Mouse (Mus musculus): Measurements from ENCODE around the gene Zfp687. TPM values are rescaled to one million over a fixed set of nuclear protein-coding genes. Genes with fewer than 3 reads are reported as not detected.

The Zfp687 gene
- polyA plus RNA-seq, 1 experiment from 2014 or later: 9.9 TPM

DNA sequence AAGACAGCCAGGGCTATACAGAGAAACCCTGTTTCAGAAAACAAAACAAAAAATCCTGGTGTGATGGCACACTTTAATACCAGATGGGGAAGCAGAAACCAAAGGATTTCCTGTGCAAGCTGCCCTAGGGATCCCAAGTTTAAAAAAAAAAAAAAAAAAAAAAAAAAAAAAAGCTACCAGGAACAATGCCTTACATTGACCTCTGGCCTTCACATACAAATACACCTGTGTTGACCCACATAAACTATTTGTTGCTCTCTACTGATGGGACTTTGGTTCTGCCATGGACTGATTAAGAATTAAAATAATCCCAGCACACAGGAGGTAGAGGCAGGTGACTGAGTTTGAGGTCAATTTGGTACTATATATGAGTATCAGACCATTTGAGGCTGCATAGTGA lies 12.0 kb downstream of the Zfp687 start:
- Histone ChIP-seq H3K4me1 (ENCODE audit: insufficient read depth, low read depth, low read length) (no peaks in the 10 kb centered on the region), H3K9ac (replicated peaks; ENCODE audit: low read depth) (no peak overlapping the region), H3K9me3 (ENCODE audit: low read length) (no peaks in the 10 kb centered on the region), H3K27ac (ENCODE audit: low read length) (no peak overlapping the region), H3K36me3 (ENCODE audit: insufficient read depth, low read length) (peaks cover 35% of the 10 kb centered on the region; the same call in 1 of the 2 replicates), H3K4me3 (ENCODE audit: low read depth, low read length) (no peak overlapping the region), H3K4me2 (replicated peaks; ENCODE audit: low read depth, low read length) (no peak overlapping the region), H3K27me3 (replicated peaks; ENCODE audit: insufficient read depth, low read length) (no peaks in the 10 kb centered on the region)
- no peak for DNase-seq (ENCODE audit: low spot score)
- ATAC-seq: no peak
- TF ChIP-seq EP300 (IDR thresholded peaks at IDR 0.05) (no peak), CTCF (IDR thresholded peaks at IDR 0.05) (no peak)

DNA sequence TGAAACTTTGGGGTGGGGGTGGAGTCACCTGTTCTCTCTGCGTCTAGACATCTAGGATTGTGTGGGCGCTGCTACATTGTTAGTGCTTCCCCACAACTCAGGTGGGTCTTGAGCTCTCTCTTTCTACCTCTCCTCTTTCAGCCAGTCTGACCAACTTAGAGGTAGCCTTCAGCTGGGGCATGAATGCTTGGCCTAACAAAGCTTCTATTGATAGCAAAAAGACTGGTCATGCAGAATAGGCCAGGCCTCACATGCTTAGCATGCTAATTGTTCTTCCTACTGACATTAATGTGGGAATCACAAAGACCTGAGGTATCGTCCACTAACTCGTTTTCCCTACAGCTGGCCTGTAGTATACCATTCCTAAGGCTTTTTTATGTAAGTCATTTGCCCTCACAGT lies 12.7 kb downstream of the Zfp687 start:
- 91% methylated on average over 4 of the region's 4 CpGs for WGBS
- Histone ChIP-seq H3K4me3 (ENCODE audit: low read depth, low read length) (no peak overlapping the region), H3K36me3 (ENCODE audit: insufficient read depth, low read length) (peaks cover 37% of the 10 kb centered on the region; the same call in 1 of the 2 replicates), H3K9ac (replicated peaks; ENCODE audit: low read depth) (no peak overlapping the region), H3K27me3 (replicated peaks; ENCODE audit: insufficient read depth, low read length) (no peaks in the 10 kb centered on the region), H3K4me1 (ENCODE audit: insufficient read depth, low read depth, low read length) (no peaks in the 10 kb centered on the region), H3K4me2 (replicated peaks; ENCODE audit: low read depth, low read length) (no peak overlapping the region), H3K9me3 (ENCODE audit: low read length) (no peaks in the 10 kb centered on the region), H3K27ac (ENCODE audit: low read length) (no peak overlapping the region)
- TF ChIP-seq EP300 (IDR thresholded peaks at IDR 0.05) (no peak), CTCF (IDR thresholded peaks at IDR 0.05) (no peak)
- DNase-seq (ENCODE audit: low spot score) (no peak), ATAC-seq (no peak)

DNA sequence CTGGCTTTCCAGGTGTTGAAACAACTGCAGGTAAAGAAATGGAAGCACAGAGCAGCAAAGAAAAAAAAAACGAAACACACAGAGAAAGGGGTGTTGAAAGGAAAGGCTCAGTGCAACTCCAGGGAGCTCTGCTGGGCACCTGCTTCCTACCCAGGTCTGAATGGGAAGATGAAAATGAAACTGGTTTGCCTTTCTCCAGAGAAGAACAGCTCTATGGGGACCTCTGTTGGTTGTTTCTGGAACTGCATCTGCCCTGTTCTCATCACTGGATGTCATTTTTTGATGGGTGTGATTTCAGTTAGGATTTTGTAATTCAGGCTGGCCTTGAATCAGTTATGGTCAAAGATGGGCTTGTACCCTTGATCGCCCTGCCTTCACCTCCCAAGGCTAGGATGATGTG lies 18.3 kb downstream of the Zfp687 start:
- TF ChIP-seq CTCF (IDR thresholded peaks at IDR 0.05) (peak; percentile 95), EP300 (IDR thresholded peaks at IDR 0.05) (no peak)
- peak; percentile 91 for DNase-seq (ENCODE audit: low spot score)
- Histone ChIP-seq H3K27me3 (replicated peaks; ENCODE audit: insufficient read depth, low read length) (no peaks in the 10 kb centered on the region), H3K27ac (ENCODE audit: low read length) (no peak overlapping the region), H3K9ac (replicated peaks; ENCODE audit: low read depth) (no peak overlapping the region), H3K9me3 (ENCODE audit: low read length) (no peaks in the 10 kb centered on the region), H3K4me3 (ENCODE audit: low read depth, low read length) (no peak overlapping the region), H3K4me2 (replicated peaks; ENCODE audit: low read depth, low read length) (no peak overlapping the region), H3K4me1 (ENCODE audit: insufficient read depth, low read depth, low read length) (no peaks in the 10 kb centered on the region), H3K36me3 (ENCODE audit: insufficient read depth, low read length) (peaks cover 51% of the 10 kb centered on the region; the same call in 1 of the 2 replicates)
- WGBS: 29% methylated on average over 2 of the region's 2 CpGs
- ATAC-seq: peak; percentile 56

DNA sequence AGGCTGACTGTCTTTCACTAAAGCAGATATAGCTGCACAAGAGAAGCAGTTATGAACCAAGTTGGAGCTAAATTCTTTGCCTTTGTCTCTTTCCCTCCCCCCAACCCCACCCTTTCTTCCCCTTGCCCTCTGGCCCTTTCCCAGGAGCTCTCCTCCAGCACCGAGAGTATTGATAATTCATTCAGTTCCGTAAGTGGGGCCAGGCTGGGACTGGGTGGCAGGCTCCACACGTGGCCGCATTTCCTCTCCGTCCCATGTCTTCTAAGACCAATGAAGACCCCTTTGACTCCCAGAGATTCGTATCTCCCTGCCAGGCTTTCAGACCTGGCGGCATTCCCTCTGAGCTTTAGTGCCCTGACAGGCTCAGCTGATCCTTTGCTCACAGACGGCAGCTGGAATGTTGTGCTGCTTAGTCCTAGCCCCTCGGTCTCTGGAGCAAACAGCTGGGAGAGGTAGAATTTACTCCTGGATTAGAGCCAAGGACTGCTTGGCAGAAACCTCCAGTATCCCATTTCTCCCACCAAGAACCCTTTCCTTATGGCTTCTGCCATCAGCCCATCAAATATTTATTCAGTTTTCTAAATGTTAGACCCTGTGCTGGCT lies 26.0 kb downstream of the Zfp687 start:
- peak; percentile 33 for DNase-seq (ENCODE audit: low spot score)

DNA sequence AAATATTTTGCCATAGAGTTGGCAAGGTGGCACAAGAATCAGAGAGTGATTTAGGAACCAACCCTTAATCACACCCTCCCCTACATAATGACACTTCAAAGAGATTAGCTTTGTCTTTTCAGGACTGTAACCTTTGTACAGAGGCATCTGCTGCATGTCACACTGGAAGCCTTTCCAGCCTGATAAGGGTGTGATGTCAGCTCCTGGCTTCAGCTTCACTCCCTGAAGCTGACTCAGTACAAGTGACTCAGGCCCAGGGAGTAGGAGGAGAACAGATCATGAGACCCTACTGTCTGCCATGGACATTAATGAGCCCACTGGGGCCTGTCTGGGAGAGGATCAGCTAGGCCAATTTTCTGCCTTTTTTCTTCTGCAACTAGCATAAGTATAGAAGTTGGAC lies 27.7 kb downstream of the Zfp687 start:
- Histone ChIP-seq H3K9ac (replicated peaks; ENCODE audit: low read depth) (peak overlapping the region; percentile 16; the same call in 1 of the 2 replicates), H3K27me3 (replicated peaks; ENCODE audit: insufficient read depth, low read length) (no peaks in the 10 kb centered on the region), H3K4me1 (ENCODE audit: insufficient read depth, low read depth, low read length) (peaks cover 12% of the 10 kb centered on the region; the same call in 1 of the 2 replicates), H3K9me3 (ENCODE audit: low read length) (no peaks in the 10 kb centered on the region), H3K36me3 (ENCODE audit: insufficient read depth, low read length) (peaks cover 9% of the 10 kb centered on the region; the same call in 1 of the 2 replicates), H3K4me3 (ENCODE audit: low read depth, low read length) (no peak overlapping the region), H3K4me2 (replicated peaks; ENCODE audit: low read depth, low read length) (no peak overlapping the region), H3K27ac (ENCODE audit: low read length) (no peak overlapping the region)
- DNase-seq (ENCODE audit: low spot score) (peak; percentile 61), ATAC-seq (peak; percentile 67)
- no peak for TF ChIP-seq EP300 (IDR thresholded peaks at IDR 0.05)

More for the DNA sequence above, 26.0 kb downstream of the Zfp687 start:
- peak; percentile 16; the same call in 1 of the 2 replicates for ATAC-seq
- Histone ChIP-seq H3K4me1 (ENCODE audit: insufficient read depth, low read depth, low read length) (peaks cover 9% of the 10 kb centered on the region; the same call in 1 of the 2 replicates), H3K27me3 (replicated peaks; ENCODE audit: insufficient read depth, low read length) (no peaks in the 10 kb centered on the region), H3K9ac (replicated peaks; ENCODE audit: low read depth) (no peak overlapping the region), H3K36me3 (ENCODE audit: insufficient read depth, low read length) (peaks cover 18% of the 10 kb centered on the region), H3K9me3 (ENCODE audit: low read length) (no peaks in the 10 kb centered on the region), H3K27ac (ENCODE audit: low read length) (peak overlapping the region; percentile 21; the same call in 1 of the 2 replicates), H3K4me3 (ENCODE audit: low read depth, low read length) (no peak overlapping the region), H3K4me2 (replicated peaks; ENCODE audit: low read depth, low read length) (0 out of 2 replicates have a peak overlapping the region, but pooled peaks have one; percentile 23)
- 23% methylated on average over 9 of the region's 9 CpGs for WGBS
- TF ChIP-seq CTCF (IDR thresholded peaks at IDR 0.05) (no peak), EP300 (IDR thresholded peaks at IDR 0.05) (no peak)

DNA sequence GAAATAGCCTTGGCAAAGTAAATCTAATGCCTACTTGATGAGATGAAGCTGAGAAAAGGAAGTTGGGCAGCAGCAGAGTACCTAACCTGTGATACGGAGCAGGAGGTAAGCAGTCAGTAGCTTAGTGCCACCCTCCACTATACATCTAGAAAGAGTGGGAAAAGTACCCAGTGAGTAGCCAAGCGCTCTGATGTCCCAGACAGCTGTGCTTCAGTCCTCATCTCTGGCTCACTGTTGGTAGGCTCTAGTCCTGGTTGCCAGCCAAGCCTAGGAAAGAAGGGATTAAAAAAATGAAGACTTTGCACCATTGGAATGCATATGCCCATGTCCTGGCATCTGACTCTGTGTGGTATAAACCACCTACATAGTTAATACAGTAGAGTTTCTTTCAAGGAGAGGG lies 29.7 kb downstream of the Zfp687 start:
- 96% methylated on average over 2 of the region's 2 CpGs for WGBS
- H3K9me3 ChIP-seq (ENCODE audit: low read length): no peaks in the 10 kb centered on the region
- no peak overlapping the region for H3K27ac ChIP-seq (ENCODE audit: low read length)
- no peaks in the 10 kb centered on the region for H3K27me3 ChIP-seq (replicated peaks; ENCODE audit: insufficient read depth, low read length)
- H3K4me3 ChIP-seq (ENCODE audit: low read depth, low read length): no peak overlapping the region
- H3K4me1 ChIP-seq (ENCODE audit: insufficient read depth, low read depth, low read length): peaks cover 12% of the 10 kb centered on the region; the same call in 1 of the 2 replicates
- H3K36me3 ChIP-seq (ENCODE audit: insufficient read depth, low read length): peaks cover 9% of the 10 kb centered on the region; the same call in 1 of the 2 replicates
- DNase-seq (ENCODE audit: low spot score) (no peak), ATAC-seq (no peak)
- no peak overlapping the region for H3K9ac ChIP-seq (replicated peaks; ENCODE audit: low read depth)
- H3K4me2 ChIP-seq (replicated peaks; ENCODE audit: low read depth, low read length): no peak overlapping the region
- no peak for TF ChIP-seq CTCF (IDR thresholded peaks at IDR 0.05)
- TF ChIP-seq EP300 (IDR thresholded peaks at IDR 0.05): no peak
